Mouse (Mus musculus) heart, adult 2 months (tissue): Measurements from ENCODE around the gene Eef2.

Experiments
- CTCF ChIP-seq: fragments of 200-600 bp; IDR thresholded peaks from 2 replicates; pipeline ENCODE4 v1.8.1; 2022; ENCODE audit warnings: antibody characterized with exemption, mild to moderate bottlenecking, moderate library complexity
- POLR2A ChIP-seq: fragments of 200-500 bp; IDR thresholded peaks from 2 replicates; pipeline ENCODE4 v1.6.1; 2011; ENCODE audit warnings: mild to moderate bottlenecking, low read depth, low read length, control low read depth; ENCODE audit not compliant: insufficient read depth

DNA sequence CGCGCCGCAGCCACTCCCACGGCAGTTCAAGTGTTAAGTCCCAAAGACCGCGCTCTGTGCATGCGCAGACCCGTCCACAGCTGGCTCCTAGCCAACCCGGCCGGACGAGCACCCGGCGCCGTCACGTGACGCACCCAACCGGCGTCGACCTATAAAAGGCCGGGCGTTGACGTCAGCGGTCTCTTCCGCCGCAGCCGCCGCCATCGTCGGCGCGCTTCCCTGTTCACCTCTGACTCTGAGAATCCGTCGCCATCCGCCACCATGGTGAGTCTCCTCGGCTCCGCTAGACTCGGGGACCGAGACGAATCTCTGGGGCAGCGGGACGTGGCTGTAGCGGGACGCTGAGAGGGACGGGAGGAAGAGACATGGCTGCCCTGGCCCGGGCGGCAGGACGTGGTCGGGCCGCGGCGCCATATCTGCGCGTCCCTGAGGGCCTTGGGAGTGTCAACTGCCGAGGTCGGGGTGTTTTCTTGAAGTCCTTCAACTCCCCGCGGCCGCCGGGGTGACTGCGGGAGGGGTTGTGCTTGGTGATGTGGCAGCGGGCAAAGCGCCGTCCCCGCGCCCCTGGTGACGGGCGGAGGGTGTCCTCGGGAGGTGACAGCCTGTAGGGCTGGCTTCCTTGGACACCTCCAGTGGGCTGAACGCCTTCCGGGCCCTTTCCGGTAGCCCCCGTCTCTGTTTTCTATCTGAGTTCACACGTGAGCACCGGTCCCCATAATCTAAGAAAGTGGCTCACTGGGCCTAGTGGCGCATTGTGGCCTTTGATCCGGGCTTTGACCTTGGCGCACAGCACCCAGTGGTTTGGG lies at the start of gene Eef2:
- TF ChIP-seq POLR2A = peak; percentile 100
- no peak for TF ChIP-seq CTCF
